Mouse (Mus musculus): ENCODE measurements at regions not wholly inside any gene's neighbourhood (a gene's known extent, or its start where the extent isn't known, plus 50 kb on each side); places are given as distances from the start of the nearest gene placed in this dataset.

DNA sequence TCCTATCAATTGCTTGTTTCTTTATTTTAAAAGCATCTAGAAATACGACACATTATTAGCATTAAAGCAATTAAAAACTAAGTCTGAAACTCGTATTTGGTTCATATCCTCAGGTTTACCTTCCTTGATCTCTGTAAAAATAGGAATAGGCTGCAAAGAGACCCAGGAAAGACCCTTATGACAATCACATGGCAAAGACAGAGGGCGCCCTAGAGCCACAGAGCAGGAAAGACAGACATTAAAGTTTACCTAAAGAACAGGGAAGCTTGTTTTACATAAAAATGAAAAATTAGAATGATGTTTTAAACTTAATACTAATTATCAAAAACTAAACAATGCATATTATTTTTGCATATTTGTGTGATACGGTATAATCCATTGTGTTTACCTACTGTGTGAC, 153.2 kb downstream of the Usp25 start:
- Histone ChIP-seq H3K27me3 (replicated peaks) (no peaks in the 10 kb centered on the region), H3K36me3 (no peaks in the 10 kb centered on the region), H3K27ac (replicated peaks) (no peak overlapping the region), H3K9me3 (no peaks in the 10 kb centered on the region), H3K4me2 (no peak overlapping the region), H3K9ac (no peak overlapping the region), H3K4me3 (no peak overlapping the region), H3K4me1 (no peaks in the 10 kb centered on the region)
- no peak for ATAC-seq (ENCODE audit: extremely low read depth, insufficient number of reproducible peaks, low FRiP score, low TSS enrichment)
- WGBS: 52% methylated on average over 4 of the region's 4 CpGs

DNA sequence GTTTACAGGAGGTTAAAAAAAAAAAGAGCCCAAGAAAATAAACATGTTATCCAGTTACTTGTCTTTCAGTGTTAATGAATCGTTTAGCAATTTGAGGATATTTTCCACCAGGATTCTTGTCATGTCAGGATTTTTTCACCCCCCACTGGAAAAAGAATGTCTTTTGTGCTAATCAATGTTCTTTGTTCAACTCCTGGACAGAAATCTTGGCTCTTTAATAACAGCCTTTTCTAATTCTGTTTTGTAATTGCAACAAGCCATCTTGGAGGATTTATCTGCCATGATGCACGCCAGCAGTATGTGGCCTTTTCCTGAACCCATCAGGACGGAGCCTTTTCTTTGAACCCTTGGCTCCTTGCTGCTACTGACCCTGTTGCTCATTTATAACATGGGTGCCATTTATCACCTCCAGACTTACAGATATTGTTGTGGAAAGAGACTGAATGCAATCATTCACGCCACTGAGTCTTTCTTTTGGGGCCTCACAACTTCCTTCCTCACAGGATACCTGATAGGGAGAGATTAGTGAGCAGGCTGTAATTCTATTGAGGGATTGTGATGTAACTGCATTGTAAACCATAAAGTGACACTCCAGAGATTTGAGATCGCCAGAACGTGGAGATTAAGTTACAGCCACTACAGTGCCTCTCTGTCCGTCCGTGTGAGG, 159.7 kb downstream of the Usp25 start:
- no peak overlapping the region for H3K4me2 ChIP-seq
- no peak for ATAC-seq (ENCODE audit: extremely low read depth, insufficient number of reproducible peaks, low FRiP score, low TSS enrichment)
- peak overlapping the region; percentile 55 for H3K27ac ChIP-seq (replicated peaks)
- 24% methylated on average over 8 of the region's 8 CpGs for WGBS
- no peak overlapping the region for H3K4me3 ChIP-seq
- H3K36me3 ChIP-seq: no peaks in the 10 kb centered on the region
- H3K9ac ChIP-seq: no peak overlapping the region
- no peaks in the 10 kb centered on the region for H3K9me3 ChIP-seq
- H3K27me3 ChIP-seq (replicated peaks): no peaks in the 10 kb centered on the region
- peaks cover 9% of the 10 kb centered on the region for H3K4me1 ChIP-seq

DNA sequence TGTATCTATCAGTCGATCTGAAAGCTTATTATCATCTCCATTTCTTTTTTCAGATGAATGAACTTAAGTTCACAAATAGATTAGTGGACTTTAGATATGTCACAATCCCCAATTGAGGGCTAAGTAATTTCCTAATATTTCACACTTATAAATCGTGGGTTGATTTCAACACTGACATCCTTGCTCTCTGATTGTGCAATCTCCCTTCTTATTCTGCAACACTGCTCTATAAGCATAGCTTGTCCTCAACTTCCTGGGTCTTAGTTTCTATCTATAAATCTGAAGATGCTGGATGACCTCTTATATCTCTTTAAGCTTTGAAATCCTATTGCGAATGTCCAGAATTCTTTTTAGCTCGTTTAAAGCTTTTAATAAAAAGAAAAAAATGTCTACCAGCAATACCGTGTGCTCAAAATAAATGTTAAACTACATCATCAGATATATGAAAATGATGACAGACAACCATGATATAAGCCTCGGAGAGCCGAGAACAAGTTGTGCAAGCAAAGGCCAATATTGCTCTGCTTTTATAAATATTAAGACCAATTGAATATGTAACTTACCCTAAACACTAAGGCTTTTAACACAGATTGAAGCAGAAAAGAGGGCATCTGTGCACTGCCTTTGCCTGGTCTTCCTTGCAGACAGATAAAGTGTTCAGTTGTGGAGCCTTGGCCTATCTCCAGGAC, 161.4 kb downstream of the Usp25 start:
- peaks cover 9% of the 10 kb centered on the region for H3K4me1 ChIP-seq
- WGBS: 60% methylated on average over 7 of the region's 7 CpGs
- no peak overlapping the region for H3K4me3 ChIP-seq
- no peak overlapping the region for H3K9ac ChIP-seq
- no peaks in the 10 kb centered on the region for H3K9me3 ChIP-seq
- no peak for ATAC-seq (ENCODE audit: extremely low read depth, insufficient number of reproducible peaks, low FRiP score, low TSS enrichment)
- no peak overlapping the region for H3K4me2 ChIP-seq
- no peaks in the 10 kb centered on the region for H3K27me3 ChIP-seq (replicated peaks)
- no peaks in the 10 kb centered on the region for H3K36me3 ChIP-seq
- H3K27ac ChIP-seq (replicated peaks): no peak overlapping the region

DNA sequence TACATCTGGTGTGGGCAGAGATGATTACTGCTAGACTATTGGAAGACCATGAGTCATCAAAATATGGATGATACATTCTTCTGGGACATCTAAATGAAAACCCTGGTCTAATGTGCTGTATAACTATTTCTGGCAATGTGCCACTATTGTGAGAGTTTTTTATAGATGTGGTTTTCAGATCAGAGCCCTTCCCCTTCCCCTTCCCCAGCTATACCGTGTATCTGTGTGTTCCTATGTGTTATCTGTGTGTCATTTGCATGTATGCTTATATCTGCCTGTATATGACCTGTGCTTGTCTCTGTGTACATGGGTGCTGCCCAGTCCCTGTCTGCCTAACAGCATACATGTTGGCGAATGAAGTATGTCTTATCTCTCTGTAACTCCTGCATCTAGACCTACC, 167.5 kb downstream of the Usp25 start:
- Histone ChIP-seq H3K9ac (no peak overlapping the region), H3K27me3 (replicated peaks) (no peaks in the 10 kb centered on the region), H3K4me2 (no peak overlapping the region), H3K36me3 (no peaks in the 10 kb centered on the region), H3K4me1 (no peaks in the 10 kb centered on the region), H3K27ac (replicated peaks) (no peak overlapping the region), H3K9me3 (no peaks in the 10 kb centered on the region), H3K4me3 (no peak overlapping the region)
- WGBS: 63% methylated on average over 2 of the region's 2 CpGs
- ATAC-seq (ENCODE audit: extremely low read depth, insufficient number of reproducible peaks, low FRiP score, low TSS enrichment): no peak

All from heart, embryonic 13.5 days (tissue).